Mouse (Mus musculus) liver (tissue): ENCODE results near the gene Kansl3.

ENCODE experiments used
- DNase-seq: peaks from one replicate; pipeline ENCODE4 v3.0.0-alpha.2; 2020; ENCODE audit warnings: mixed read lengths

Kansl3 gene

GRCm38 (mm10) chr1:36368969-36369645 is at the start of gene Kansl3:
TSS of gene Kansl3 (minus strand) at chr1:36369181.
- DNase-seq, result peak; percentile 92

DNA sequence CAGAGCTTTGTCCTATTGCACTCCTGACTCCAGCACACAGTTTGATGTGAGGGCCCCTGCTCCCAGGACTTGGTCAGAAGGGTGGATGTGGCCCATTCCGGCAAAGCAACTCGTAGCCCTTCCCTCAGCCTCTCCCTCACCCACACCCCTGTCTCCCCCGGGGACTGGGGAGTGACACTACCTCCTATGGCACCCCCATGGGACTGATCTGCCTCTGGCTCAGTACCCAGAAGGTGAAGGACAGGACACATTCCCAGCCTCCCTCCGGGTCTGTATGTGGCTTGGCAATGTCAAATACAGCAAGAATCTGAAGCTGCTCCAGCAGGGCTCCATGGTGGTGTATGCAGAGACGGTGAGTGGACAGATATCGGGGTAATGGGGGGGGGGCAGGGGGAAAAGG is 35.5 kb upstream of the Kansl3 start:
- DNase-seq, result no peak

DNA sequence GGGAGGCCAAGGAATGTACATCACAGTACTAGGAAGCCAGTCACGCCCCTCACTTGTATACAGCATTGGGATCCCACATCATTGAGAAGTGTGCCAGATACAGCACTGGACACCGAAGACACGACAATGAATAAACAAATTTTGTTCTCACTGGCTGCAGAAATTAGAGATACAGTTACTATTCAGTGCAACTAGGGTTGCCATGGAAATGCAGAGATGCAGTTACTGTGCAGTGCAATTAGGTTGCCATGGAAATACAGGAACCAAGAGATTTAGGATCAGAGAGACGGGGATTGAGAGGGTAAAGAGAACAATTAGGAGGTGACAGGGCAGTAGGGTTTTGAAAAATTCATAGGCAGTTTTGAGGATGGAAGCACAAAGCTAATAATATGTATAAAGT is 32.5 kb upstream of the Kansl3 start:
- no peak for DNase-seq

- no peak for DNase-seq
These were observed 28.1 kb upstream of the Kansl3 start for GRCm38 (mm10) chr1:36397041-36397440.

GRCm38 (mm10) chr1:36379582-36379981 is 10.6 kb upstream of the Kansl3 start:
- DNase-seq, result no peak

- DNase-seq, result peak; percentile 27
These were observed 9.9 kb upstream of the Kansl3 start for GRCm38 (mm10) chr1:36378880-36379279.

DNA sequence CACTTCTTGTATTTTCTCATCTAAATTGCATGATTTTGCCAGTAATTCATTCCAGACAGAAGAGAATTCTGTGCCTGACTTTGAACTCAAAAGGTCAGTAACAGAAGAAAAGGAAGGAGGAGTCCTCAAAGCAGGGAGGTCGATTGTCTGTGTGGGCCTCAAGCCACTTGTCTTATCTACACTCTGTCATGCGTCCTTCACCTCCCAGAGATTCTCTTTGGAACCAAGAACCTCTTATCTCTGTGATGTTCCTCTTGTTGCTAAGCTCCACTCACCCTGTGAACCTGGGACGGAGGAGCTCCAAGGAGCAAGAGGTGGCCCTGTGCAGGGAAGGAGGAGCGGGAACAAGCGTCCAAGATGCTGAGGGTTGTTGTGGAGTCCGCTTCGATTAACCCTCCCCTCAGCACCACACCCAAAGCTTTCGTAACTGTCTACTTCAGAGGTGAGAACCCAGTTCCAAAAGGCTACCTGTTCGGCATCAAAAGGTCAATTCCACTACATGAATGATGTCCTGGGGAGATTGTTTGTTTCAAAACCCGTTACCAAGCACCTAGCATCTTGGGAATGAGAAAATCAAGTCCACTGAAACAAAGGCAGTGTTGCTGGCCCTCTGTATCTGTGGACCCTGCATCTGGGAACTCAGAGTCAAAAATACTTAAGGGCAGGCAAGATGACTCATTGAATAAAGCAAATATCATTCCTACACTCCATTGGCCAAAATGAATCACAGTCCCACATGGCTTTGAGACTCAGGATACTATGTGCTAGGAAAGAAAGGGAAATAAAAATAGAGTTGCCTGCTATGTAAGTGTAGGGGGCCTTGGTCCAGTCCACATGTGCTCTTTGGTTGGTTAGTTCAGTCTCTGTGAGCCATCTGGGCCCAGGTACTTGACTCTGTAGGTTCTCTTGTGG is 3.2 kb upstream of the Kansl3 start, which contains the start of gene Fer1l5:
Gene Fer1l5 (plus strand): TSS at position 358 of the 912 bp plus-strand sequence.
- DNase-seq, result no peak

DNA sequence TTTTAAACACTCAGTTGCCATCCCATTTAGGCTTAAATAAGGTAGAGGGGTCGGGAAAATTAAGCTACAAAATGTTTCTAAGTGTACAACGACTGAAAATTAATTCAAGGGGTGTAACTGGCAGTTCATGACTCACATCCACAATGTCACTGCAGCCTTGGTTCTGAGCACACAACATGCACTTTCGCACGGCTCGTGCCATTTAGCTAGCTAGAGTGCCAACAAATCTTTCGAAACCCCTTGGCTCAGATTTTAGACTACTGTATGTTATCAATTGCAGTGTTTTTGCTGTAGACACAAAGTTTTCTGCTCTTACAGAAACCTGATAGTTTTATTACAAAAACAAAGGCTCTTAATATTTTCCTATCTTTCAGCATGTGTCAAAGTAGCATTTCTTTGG is 1.9 kb upstream of the Kansl3 start:
- DNase-seq, result no peak

DNA sequence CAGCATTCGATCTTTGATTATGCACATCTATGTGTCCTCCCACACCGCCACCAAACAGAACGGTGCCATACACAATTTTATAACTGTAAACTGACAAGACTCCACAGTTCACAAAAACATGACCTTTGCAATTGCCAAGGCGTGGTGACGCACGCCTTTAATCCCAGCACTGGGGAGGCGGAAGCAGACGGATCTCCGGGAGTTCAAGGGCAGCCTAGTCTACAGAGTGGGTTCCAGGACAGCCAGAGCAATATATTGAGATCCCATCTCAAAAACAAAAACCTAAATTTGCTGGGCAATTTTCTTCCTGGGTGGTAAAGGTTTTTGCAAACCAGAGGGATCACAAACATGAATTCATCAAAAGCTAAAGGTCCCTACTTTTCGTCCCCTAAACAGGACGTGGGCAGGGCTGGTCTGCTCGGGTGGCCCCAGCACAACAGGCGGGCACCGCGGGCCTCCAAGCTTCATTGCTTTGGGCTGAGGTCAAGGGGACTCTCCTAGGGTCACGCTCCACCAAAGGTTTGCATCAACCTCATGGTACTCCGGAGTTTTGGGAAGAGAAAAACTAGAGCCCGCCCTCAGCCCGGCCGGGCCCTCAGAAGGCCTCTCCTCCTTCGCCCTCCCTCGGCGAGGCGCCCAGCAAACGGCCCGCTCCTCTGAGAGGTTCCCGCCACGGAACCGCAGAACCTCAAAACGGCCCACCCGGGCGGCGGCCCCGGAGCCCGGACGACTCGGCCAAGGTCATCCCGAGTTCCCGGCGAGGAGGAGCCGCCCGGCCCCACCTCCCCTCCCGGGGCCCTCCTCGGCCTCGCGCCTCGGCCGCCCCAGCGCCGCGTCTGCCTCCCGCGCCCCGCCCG is 641 bp downstream of the Kansl3 start:
- peak; percentile 69 for DNase-seq

DNA sequence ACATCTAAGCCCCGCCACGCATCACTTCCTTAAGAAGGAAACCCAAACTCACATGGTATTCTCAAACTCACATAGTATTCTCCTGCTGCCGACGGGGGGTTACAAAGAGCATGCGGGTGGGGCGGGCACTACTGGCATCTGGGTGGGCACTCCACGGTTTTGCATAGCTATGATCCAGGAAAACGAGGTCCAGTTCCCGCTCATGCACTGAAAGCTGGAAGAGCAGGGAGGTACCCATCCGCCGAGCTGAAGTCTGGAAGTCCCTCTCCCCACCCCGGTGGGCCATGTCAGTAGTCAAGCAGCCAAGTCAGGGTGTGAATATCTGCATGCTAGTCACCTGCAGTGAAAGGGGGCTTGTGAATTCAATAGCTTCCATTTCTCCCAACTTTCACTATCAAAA is 1.3 kb downstream of the Kansl3 start:
- DNase-seq, result no peak

DNA sequence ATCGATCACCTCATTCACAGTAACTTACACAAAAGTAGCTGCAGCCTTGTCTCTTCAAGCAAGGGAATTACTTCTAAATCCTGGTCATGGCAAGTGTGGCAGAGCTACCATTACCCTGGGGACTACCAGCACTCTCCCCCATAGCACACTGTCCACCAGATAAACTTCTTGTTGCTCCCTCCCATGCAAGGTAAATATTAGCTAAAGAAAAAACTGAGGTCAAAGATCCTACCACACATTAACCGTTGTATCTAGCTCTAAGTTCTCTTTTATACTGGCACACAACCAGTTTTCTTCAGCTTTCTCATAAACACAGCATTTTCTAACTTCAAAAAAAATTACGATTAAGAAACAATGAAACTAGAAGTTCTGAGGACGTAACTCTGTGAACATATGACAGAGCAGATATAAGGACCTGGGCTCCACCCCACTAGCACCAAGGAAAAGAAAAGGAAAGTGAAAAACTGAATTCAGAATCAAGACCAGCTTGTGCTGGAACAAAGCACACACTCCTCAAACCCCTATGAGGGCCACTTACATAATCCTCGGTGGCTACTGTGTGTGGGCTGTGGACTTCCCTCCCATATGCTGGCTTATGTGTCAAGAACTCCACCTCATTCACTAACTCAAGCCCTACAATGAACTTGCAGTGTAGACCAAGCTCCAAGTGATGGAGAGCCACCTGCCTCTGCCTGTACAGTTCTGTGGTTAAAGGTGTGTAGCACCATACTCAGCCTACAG is 11.9 kb downstream of the Kansl3 start:
- no peak for DNase-seq

GRCm38 (mm10) chr1:36352351-36352750 is 16.6 kb downstream of the Kansl3 start:
- DNase-seq, result no peak

DNA sequence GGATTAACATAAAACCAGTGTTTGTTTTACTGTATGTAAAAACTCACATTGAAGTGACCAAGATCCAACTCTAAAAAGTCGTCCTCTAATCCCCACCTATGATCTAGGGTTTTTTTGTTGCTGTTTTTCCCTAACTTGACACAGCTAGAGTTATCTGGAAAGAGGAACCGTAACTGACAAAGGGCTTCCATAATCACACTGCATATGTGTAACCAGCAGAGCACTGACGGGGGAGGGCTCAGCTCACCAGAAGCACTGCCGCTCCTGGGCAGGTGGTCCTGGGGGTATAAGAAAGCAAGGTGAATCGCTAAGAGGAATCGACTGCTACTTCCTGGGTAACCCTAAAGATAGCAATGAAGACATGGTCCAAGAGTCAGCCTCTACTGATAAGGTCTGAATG is 26.4 kb downstream of the Kansl3 start:
- no peak for DNase-seq

DNA sequence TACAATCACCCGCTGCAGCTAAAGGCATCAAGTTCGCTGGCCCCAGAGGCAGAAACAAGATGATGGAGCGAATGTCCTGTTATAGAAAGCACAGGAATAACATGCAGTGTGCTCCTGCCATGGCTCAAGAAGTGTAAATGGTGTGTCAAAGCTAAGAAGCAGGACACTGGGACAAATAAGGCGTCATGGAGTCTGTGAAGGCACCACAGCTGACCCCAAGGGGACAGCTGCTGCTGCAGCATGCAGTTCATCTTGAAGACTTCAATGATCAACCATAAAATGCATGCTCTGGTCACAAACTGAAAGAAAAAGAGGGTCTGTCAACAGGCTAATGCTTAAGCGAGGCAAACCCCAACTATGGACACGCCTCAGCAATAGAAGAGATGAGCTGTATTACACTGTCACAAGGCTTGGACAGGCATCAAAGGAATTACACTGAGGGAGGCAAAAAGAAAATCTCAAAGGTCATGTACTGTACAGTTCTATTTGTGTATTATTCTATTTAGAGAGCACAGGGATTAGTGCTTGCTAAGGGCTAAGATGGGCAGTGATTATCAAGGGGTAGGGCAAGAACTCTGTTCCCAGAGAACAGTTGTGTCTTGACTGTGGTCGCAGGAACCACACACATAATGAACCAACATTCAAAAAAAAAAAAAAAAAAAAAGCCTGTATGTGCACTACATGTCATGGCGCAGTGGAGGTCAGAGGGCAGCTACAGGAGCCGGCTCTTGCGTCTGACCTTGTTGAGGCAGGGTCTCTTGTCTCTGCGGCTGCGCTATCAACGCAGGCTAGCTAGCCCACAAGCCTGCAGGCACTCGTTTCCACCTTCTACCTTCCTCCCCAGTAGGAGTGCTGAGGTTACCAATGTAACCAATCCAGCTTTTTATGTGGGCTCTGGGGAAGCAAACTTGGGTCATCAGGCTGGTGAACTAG is 35.8 kb downstream of the Kansl3 start:
- no peak for DNase-seq

- no peak for DNase-seq
These were observed 37.2 kb downstream of the Kansl3 start for GRCm38 (mm10) chr1:36331743-36332142.

DNA sequence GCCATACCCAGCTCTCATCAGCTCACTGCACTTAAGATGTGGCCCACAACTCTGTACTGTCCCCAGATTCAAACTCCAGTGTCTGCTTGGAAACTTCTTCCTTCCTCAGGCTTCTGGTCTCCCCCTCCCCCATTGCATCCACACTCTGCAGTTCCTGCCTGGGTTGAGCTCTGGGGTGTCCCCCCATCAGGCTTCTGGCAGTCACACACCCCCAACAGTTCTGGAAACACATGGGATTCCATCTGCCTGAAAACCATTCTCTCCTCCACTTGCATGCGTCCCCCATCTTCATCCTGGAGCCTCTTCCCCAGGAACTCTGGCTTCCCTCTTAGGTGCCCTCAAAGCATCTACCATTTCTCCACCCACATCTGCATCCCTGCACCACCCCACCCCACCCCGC is 42.2 kb downstream of the Kansl3 start:
- no peak for DNase-seq

DNA sequence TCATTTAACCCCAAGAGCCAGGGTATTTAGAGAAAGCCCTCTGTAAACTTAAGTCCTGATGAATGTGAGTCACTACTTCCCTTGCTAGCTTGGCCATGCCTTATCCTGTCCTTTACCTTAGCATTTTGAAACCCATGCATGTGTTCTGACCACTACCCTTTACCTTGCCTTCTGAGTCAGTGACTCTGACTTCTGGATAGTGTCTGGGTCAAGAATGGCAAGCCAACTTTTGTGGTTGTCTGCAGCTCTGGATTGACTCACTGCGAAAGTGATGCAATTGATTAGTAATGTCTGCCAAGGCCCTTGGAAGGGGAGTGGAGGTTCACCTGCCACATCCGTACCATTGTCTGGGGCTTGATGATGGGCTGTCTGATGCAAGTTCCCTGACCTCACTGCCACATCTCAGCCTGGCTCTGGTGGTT is 43.1 kb downstream of the Kansl3 start:
- no peak for DNase-seq

GRCm38 (mm10) chr1:36323746-36324448 is 45.1 kb downstream of the Kansl3 start:
- DNase-seq, result peak; percentile 39

GRCm38 (mm10) chr1:36323076-36323475 is 45.9 kb downstream of the Kansl3 start:
- DNase-seq, result no peak

- no peak for DNase-seq
These were observed 47.0 kb downstream of the Kansl3 start for GRCm38 (mm10) chr1:36321829-36322573.
